Comparison of ENCODE assay signal across 25 mouse cellular contexts in the genomic region with DNA sequence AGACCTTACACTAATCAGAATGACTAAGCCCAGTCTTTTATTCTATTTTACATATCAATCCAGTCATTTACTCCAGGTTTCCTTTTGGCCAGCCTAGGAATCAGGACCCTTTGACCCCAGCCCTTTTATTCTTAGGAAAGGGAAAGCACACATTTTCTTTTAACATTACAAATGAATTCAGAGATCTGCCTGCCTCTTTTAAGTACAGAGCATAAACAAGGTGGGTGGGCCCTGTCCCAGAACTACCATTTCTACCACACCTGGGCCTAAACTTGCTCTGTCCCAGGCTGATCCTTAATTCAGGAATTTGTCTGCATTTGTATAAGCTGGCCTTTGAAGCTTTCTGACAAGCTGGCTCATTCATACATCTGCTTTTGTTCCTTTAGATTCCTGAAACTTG. TPM values are rescaled to one million over a fixed set of nuclear protein-coding genes. Genes with fewer than 3 reads are reported as not detected.
DNase-seq lines count a peak whose midpoint lies in the region; TF ChIP-seq lines count a peak whose summit lies in the region.
"Had no signal": no experiment of that assay in that cellular context is flagged by ENCODE, and none has a peak within 500 bp of the region (broad histone marks: within the 10 kb centered on the region; RNA-seq: fewer than 3 reads in every experiment).

No protein-coding gene starts in this region.

- intact Hi-C loops in gastrocnemius, postnatal 14 days (cut with DNase I; ENCODE audit: low total_unique reads) = no loop called here

- no peak for TF ChIP-seq CTCF in ES-Bruce4 (IDR thresholded peaks at IDR 0.05; ENCODE audit: low read depth, low read length)

- H3K36me3 ChIP-seq in ES-Bruce4 (ENCODE audit: control insufficient read depth, insufficient read depth, low read length, poor library complexity, severe bottlenecking) (no peaks in the 10 kb centered on the region), ES-E14 (ENCODE audit: control insufficient read depth, insufficient read depth, low read length, poor library complexity, severe bottlenecking) (no peaks in the 10 kb centered on the region)
- H3K36me3 ChIP-seq: embryonic facial prominence, embryonic 13.5 days; embryonic facial prominence, embryonic 15.5 days; forebrain, embryonic 10.5 days; forebrain, embryonic 12.5 days; G1E had no signal

- no peaks in the 10 kb centered on the region for H3K27me3 ChIP-seq in ES-Bruce4 (ENCODE audit: control insufficient read depth, insufficient read depth, low read length, poor library complexity, severe bottlenecking)
- H3K27me3 ChIP-seq: embryonic facial prominence, embryonic 13.5 days; embryonic facial prominence, embryonic 15.5 days; forebrain, embryonic 12.5 days; Patski had no signal

- TF ChIP-seq POLR2A in ES-Bruce4 (IDR thresholded peaks at IDR 0.05; ENCODE audit: insufficient read depth, low read length) = no peak

- H3K4me3 ChIP-seq in ES-Bruce4 (ENCODE audit: low read depth, low read length) (no peak overlapping the region), ES-E14 (ENCODE audit: insufficient read depth in 1 of 2, low read depth in 1 of 2, low read length in 2 of 2, poor library complexity in 1 of 2, severe bottlenecking in 1 of 2) (no peak overlapping the region)
- H3K4me3 ChIP-seq: embryonic facial prominence, embryonic 13.5 days; embryonic facial prominence, embryonic 15.5 days; erythroblast, embryonic 14.5 days; forebrain, embryonic 10.5 days; forebrain, embryonic 12.5 days had no signal

- in situ Hi-C loops in ES-E14 (cut with MboI; ENCODE audit: low sequenced_read_pairs in 2 of 2, unreplicated experiment in 2 of 2) = no loop called here

- H3K27ac ChIP-seq in ES-Bruce4 (ENCODE audit: insufficient read depth, low read length) = no peak overlapping the region
- no peak overlapping the region for H3K27ac ChIP-seq in ES-E14 (ENCODE audit: insufficient read depth, low read depth, low read length, poor library complexity, severe bottlenecking)
- H3K27ac ChIP-seq: embryonic facial prominence, embryonic 13.5 days; embryonic facial prominence, embryonic 15.5 days; forebrain, embryonic 10.5 days; forebrain, embryonic 12.5 days had no signal

- TF ChIP-seq EP300 in ES-Bruce4 (IDR thresholded peaks at IDR 0.05; ENCODE audit: insufficient read depth, low read depth, low read length) = 0 out of 2 replicates have a peak, but pooled peaks have one; percentile 9

- DNase-seq in ES-E14 (ENCODE audit: low read depth, low spot score) = peak; percentile 56
- DNase-seq in WW6 (ENCODE audit: low read depth, low spot score) = peak; percentile 22
- DNase-seq in B cell, adult 2 months = no peak
- DNase-seq in gastrocnemius, postnatal 14 days = no peak
- no peak for DNase-seq in lung, postnatal 4 days
- DNase-seq: adrenal gland, adult 2 months; adrenal gland, postnatal 10 days; adrenal gland, postnatal 25 days; cerebellum, adult 11 months; cerebellum, adult 18-20 months; cerebellum, adult 8-10 months; cerebellum, adult 9-11 months; cerebellum, postnatal 14 days; cerebellum, postnatal 36 days; embryo, embryonic 11 days had no signal

- H3K4me1 ChIP-seq in ES-Bruce4 (ENCODE audit: control insufficient read depth, insufficient read depth, low read length) = no peaks in the 10 kb centered on the region
- no peaks in the 10 kb centered on the region for H3K4me1 ChIP-seq in ES-E14 (ENCODE audit: control insufficient read depth in 2 of 2, insufficient read depth in 2 of 2, low read length in 2 of 2, poor library complexity in 1 of 2)
- H3K4me1 ChIP-seq: embryonic facial prominence, embryonic 13.5 days; embryonic facial prominence, embryonic 15.5 days; forebrain, embryonic 10.5 days; forebrain, embryonic 12.5 days had no signal

- no peaks in the 10 kb centered on the region for H3K9me3 ChIP-seq in ES-Bruce4 (replicated peaks; ENCODE audit: control insufficient read depth, insufficient read depth, low read length, poor library complexity, severe bottlenecking)
- H3K9me3 ChIP-seq in ES-E14 (ENCODE audit: control insufficient read depth, insufficient read depth, low read depth, low read length) = no peaks in the 10 kb centered on the region
- H3K9me3 ChIP-seq: embryonic facial prominence, embryonic 13.5 days; embryonic facial prominence, embryonic 15.5 days; forebrain, embryonic 10.5 days; forebrain, embryonic 12.5 days; G1E had no signal

- no peak overlapping the region for H3K9ac ChIP-seq in ES-Bruce4 (ENCODE audit: low read depth, poor library complexity, severe bottlenecking)
- no peak overlapping the region for H3K9ac ChIP-seq in ES-E14 (ENCODE audit: insufficient read depth, low read depth, low read length, poor library complexity, severe bottlenecking)
- H3K9ac ChIP-seq: embryonic facial prominence, embryonic 13.5 days; embryonic facial prominence, embryonic 15.5 days; forebrain, embryonic 12.5 days had no signal

TF ChIP-seq in ES-E14, 5 proteins besides CTCF, POLR2A, EP300 and RAD21:
- no peak for TF ChIP-seq CHD2 (IDR thresholded peaks at IDR 0.05; ENCODE audit: low read depth, low read length)

RNA-seq across cellular contexts. Expression of gene Tenm1, which starts 38.4 kb away (rescaled TPM):
- 0.41 and 0.57 TPM in 2 replicates for polyA plus RNA-seq in ES-Bruce4 (2011; ENCODE audit: insufficient read depth, insufficient read length, low read depth, missing spikeins)
- 1.6 TPM in 2 replicates for total RNA-seq in ES-E14 (2012; rRNA removed)
- total RNA-seq in gastrocnemius, postnatal 14 days (2021) = under 1 TPM; 0.13 to 0.16 TPM
- total RNA-seq: common myeloid progenitor, adult 5-6 weeks had no signal
- polyA plus RNA-seq: adrenal gland, adult 2 months; C2C12; G1E; Patski had no signal

Comparison
In these comparisons a context has a peak if more than half of its experiments do, and no peak if none do; other contexts are left out.
1. DNase-seq: peak in ES-E14 (single experiment) and WW6 (single experiment); none in B cell, adult 2 months (0 of 2), gastrocnemius, postnatal 14 days (single experiment) and lung, postnatal 4 days (0 of 2).